Mouse (Mus musculus): ENCODE measurements around the gene Adcyap1. TPM values are rescaled to one million over a fixed set of nuclear protein-coding genes. Genes with fewer than 3 reads are reported as not detected.

Adcyap1 gene
- polyA plus RNA-seq, 1 experiment from 2014 or later = 0.09 TPM

GRCm38 (mm10) chr17:93203076-93204031 lies 4.5 kb downstream of the Adcyap1 start:
- H3K36me3 ChIP-seq (replicated peaks) = no peaks in the 10 kb centered on the region
- H3K27me3 ChIP-seq = peaks cover 60% of the 10 kb centered on the region
- no peak overlapping the region for H3K27ac ChIP-seq (replicated peaks)
- no peaks in the 10 kb centered on the region for H3K9me3 ChIP-seq (replicated peaks)
- no peaks in the 10 kb centered on the region for H3K4me1 ChIP-seq (replicated peaks)
- H3K4me2 ChIP-seq = no peak overlapping the region
- 2% methylated on average over 34 of the region's 34 CpGs for WGBS (ENCODE audit: insufficient replicate concordance)
- H3K9ac ChIP-seq = no peak overlapping the region
- ATAC-seq (ENCODE audit: insufficient read depth) = no peak
- H3K4me3 ChIP-seq (replicated peaks) = no peak overlapping the region

DNA sequence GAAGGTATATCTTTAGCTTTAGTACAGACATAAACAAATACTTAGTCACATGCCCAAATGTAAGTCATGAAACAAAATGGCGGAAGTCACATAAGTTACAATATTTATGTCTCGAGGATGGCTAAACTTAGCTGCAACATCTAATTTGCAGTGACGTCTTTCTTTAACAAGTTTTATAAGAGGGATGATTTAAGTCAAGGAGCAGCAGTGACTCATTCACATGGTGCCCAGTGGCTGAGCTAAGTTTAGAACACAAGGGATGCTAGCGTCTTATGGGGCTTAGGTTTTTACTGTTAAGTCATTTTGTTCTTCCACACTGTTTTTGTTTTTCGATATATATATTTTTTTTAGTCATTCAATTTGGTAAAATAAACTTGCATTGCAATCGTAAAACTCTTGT lies 19.0 kb downstream of the Adcyap1 start:
- Histone ChIP-seq H3K9me3 (replicated peaks) (no peaks in the 10 kb centered on the region), H3K27ac (replicated peaks) (no peak overlapping the region), H3K4me2 (no peak overlapping the region), H3K36me3 (replicated peaks) (no peaks in the 10 kb centered on the region), H3K4me1 (replicated peaks) (no peaks in the 10 kb centered on the region), H3K4me3 (replicated peaks) (no peak overlapping the region), H3K27me3 (no peaks in the 10 kb centered on the region), H3K9ac (no peak overlapping the region)
- ATAC-seq (ENCODE audit: insufficient read depth) = no peak
- WGBS (ENCODE audit: insufficient replicate concordance) = 67% methylated on average over 6 of the region's 6 CpGs

DNA sequence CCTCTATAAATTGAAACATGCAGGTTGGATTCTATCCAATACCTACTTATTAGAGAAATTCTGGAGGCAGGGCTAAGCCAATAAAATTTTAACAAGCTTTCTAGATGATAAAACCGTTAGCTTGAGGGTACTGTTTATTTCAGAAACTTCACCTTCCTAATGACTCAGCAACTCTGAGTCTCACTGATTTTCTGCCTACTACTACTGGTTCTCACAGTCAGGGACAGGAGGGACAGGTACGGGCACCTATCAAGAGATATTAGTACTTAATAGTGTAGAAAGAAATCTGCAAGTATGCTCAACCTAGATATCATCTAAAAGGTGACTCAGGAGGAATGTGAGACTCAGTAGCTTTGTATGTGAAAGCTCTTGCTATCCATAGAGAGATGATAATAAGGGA lies 19.8 kb downstream of the Adcyap1 start:
- no peaks in the 10 kb centered on the region for H3K27me3 ChIP-seq
- H3K4me2 ChIP-seq = no peak overlapping the region
- no peak overlapping the region for H3K9ac ChIP-seq
- H3K36me3 ChIP-seq (replicated peaks) = no peaks in the 10 kb centered on the region
- WGBS (ENCODE audit: insufficient replicate concordance) = 46% methylated on average over 2 of the region's 2 CpGs
- H3K27ac ChIP-seq (replicated peaks) = no peak overlapping the region
- H3K4me3 ChIP-seq (replicated peaks) = no peak overlapping the region
- H3K9me3 ChIP-seq (replicated peaks) = no peaks in the 10 kb centered on the region
- ATAC-seq (ENCODE audit: insufficient read depth) = no peak
- H3K4me1 ChIP-seq (replicated peaks) = no peaks in the 10 kb centered on the region

GRCm38 (mm10) chr17:93237355-93237754 lies 38.5 kb downstream of the Adcyap1 start:
- no peaks in the 10 kb centered on the region for H3K9me3 ChIP-seq (replicated peaks)
- H3K27ac ChIP-seq (replicated peaks) = no peak overlapping the region
- no peaks in the 10 kb centered on the region for H3K4me1 ChIP-seq (replicated peaks)
- ATAC-seq (ENCODE audit: insufficient read depth) = no peak
- no peak overlapping the region for H3K4me2 ChIP-seq
- H3K9ac ChIP-seq = no peak overlapping the region
- no peaks in the 10 kb centered on the region for H3K27me3 ChIP-seq
- no peaks in the 10 kb centered on the region for H3K36me3 ChIP-seq (replicated peaks)
- no peak overlapping the region for H3K4me3 ChIP-seq (replicated peaks)
